Mouse (Mus musculus) megakaryocyte, embryonic 14.5 days (primary cell): ENCODE measurements around the gene Hspg2.

ENCODE experiments used
- FLI1 ChIP-seq: IDR thresholded peaks from 2 replicates; pipeline ENCODE4 v1.6.1; 2012; ENCODE audit warnings: low read length, inconsistent platforms, mixed read lengths
- GATA1 ChIP-seq: IDR thresholded peaks from 3 replicates; pipeline ENCODE4 v1.6.1; 2012; ENCODE audit warnings: mixed read lengths, low read length, inconsistent platforms, borderline replicate concordance

- TF ChIP-seq GATA1 = no peak
- TF ChIP-seq FLI1 = no peak
Measured at GRCm38 (mm10) chr4:137461217-137461616, 7.4 kb upstream of the Hspg2 start.
